Mouse (Mus musculus) lung, postnatal 0 days (tissue): Measurements from ENCODE around the gene Brd2. TPM values are rescaled to one million over a fixed set of nuclear protein-coding genes. Genes with fewer than 3 reads are reported as not detected.

Source experiments
- ATAC-seq: fragments of 200-750 bp; cut with Nextera tagmentation; 2 replicates; pipeline ENCODE4 v1.8.0; 2017; ENCODE audit warnings: moderate library complexity
- DNase-seq: peaks from one replicate; pipeline ENCODE4 v3.0.0-alpha.2; 2016; ENCODE audit warnings: low spot score
- H3K27ac ChIP-seq: fragments of 300-500 bp; sonication (generic); 2 replicates; pipeline ENCODE4 v1.5.1; 2014; ENCODE audit warnings: antibody characterized with exemption, mild to moderate bottlenecking, low read length, mixed read lengths
- H3K27me3 ChIP-seq: fragments of 300-500 bp; sonication (generic); replicated peaks from 2 replicates; pipeline ENCODE4 v1.6.1; 2014; ENCODE audit warnings: low read length, mixed read lengths; ENCODE audit not compliant: insufficient read depth
- H3K36me3 ChIP-seq: fragments of 300-500 bp; sonication (generic); 2 replicates; pipeline ENCODE4 v1.6.1; 2014; ENCODE audit warnings: low read length, mixed read lengths; ENCODE audit not compliant: insufficient read depth
- H3K4me1 ChIP-seq: fragments of 300-500 bp; sonication (generic); 2 replicates; pipeline ENCODE4 v1.6.1; 2014; ENCODE audit warnings: antibody characterized with exemption, low read depth, low read length, mixed read lengths; ENCODE audit not compliant: insufficient read depth
- H3K4me2 ChIP-seq: fragments of 300-500 bp; sonication (generic); replicated peaks from 2 replicates; pipeline ENCODE4 v1.6.1; 2014; ENCODE audit warnings: low read depth, mild to moderate bottlenecking, low read length, moderate library complexity, mixed read lengths
- H3K4me3 ChIP-seq: fragments of 300-500 bp; sonication (generic); 2 replicates; pipeline ENCODE4 v1.5.1; 2014; ENCODE audit warnings: low read depth, low read length
- H3K9ac ChIP-seq: fragments of 300-500 bp; sonication (generic); replicated peaks from 2 replicates; pipeline ENCODE4 v1.6.1; 2014; ENCODE audit warnings: low read depth, mild to moderate bottlenecking
- H3K9me3 ChIP-seq: fragments of 300-500 bp; sonication (generic); 2 replicates; pipeline ENCODE4 v1.6.1; 2016; ENCODE audit warnings: low read length, mixed read lengths
- CTCF ChIP-seq: IDR thresholded peaks from 2 replicates; pipeline ENCODE4 v1.5.1; 2016; ENCODE audit warnings: antibody characterized with exemption, mild to moderate bottlenecking
- EP300 ChIP-seq: IDR thresholded peaks from 2 replicates; pipeline ENCODE4 v1.6.1; 2016; ENCODE audit warnings: antibody characterized with exemption, mild to moderate bottlenecking, control low read depth
- WGBS: fragments of 180-500 bp; shearing (Covaris S2); extraction: QIAGEN DNeasy Blood & Tissue Kit; methylation state at CpG from one replicate; pipeline ENCODE4 v1.1.7; 2014; 5-methylcytosine and 5-hydroxymethylcytosine counted together
- polyA plus RNA-seq: library from polyadenylated mRNA; unstranded; fragments of >200 nt; fragmentation: Nextera tagmentation; extraction: Ambion mirVana; gene quantifications from 2 replicates; pipeline ENCODE4 v1.2.1, GENCODE M21; 2015

Brd2 gene
- polyA plus RNA-seq, 1 experiment from 2014 or later: 80.2 TPM

DNA sequence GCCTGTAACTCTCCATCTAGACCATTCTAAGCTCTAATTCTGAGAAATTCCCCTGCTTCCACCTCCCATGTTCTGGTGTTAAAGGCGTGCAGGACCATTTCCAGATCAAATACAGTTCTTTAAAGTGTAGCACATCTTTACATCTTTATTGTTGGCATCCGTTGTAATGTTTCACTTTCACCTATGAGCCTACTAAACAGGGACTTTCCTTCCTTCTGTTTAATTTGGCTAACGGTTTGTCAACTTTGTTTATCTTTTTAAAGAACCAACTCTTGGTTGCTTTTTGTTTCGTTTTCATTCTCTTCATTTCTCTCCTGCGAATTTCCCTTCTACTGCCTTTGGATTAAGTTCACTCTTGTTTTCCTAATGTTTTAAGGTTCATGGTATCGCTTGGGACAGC, 19.6 kb downstream of the Brd2 start:
- ATAC-seq: no peak
- H3K4me3 ChIP-seq: no peak overlapping the region
- H3K36me3 ChIP-seq: no peaks in the 10 kb centered on the region
- H3K4me2 ChIP-seq: no peak overlapping the region
- TF ChIP-seq CTCF (no peak), EP300 (no peak)
- DNase-seq: peak; percentile 36
- no peaks in the 10 kb centered on the region for H3K27me3 ChIP-seq
- WGBS: 52% methylated on average over 6 of the region's 6 CpGs
- H3K9ac ChIP-seq: no peak overlapping the region
- no peak overlapping the region for H3K27ac ChIP-seq
- H3K4me1 ChIP-seq: no peaks in the 10 kb centered on the region
- no peaks in the 10 kb centered on the region for H3K9me3 ChIP-seq

DNA sequence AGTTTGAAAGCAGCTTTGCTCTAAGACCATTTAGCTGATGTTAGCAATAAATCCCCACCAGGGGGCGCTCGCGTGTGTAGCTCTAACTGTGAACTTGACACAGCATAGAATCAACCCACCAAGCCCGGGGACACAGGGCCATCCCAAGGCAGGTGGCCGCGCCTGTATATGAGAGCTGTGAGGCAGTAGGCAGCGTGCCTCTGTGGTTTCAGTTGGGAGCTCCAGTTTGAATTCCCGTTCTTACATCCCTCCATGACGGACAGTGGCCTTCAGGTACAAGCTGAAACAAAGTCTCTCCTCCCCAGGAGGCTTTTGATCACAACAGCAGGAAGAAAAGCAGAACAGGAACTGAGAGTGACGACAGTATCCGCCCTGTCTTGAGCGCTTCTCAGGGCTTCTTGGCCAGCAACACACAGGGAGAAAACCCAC, 20.8 kb downstream of the Brd2 start:
- Histone ChIP-seq H3K36me3 (no peaks in the 10 kb centered on the region), H3K27me3 (no peaks in the 10 kb centered on the region), H3K9me3 (no peaks in the 10 kb centered on the region), H3K9ac (no peak overlapping the region), H3K4me1 (no peaks in the 10 kb centered on the region), H3K27ac (no peak overlapping the region), H3K4me2 (peak overlapping the region; percentile 38), H3K4me3 (peak overlapping the region; percentile 15)
- DNase-seq: peak; percentile 92
- 4% methylated on average over 12 of the region's 12 CpGs for WGBS
- TF ChIP-seq CTCF (peak; percentile 89), EP300 (no peak)
- ATAC-seq: peak; percentile 84

- H3K27ac ChIP-seq: no peak overlapping the region
- H3K4me2 ChIP-seq: no peak overlapping the region
- no peak overlapping the region for H3K9ac ChIP-seq
- H3K9me3 ChIP-seq: no peaks in the 10 kb centered on the region
- TF ChIP-seq CTCF (no peak), EP300 (no peak)
- no peaks in the 10 kb centered on the region for H3K4me1 ChIP-seq
- no peaks in the 10 kb centered on the region for H3K36me3 ChIP-seq
- DNase-seq: no peak
- H3K27me3 ChIP-seq: no peaks in the 10 kb centered on the region
- ATAC-seq: no peak
- no peak overlapping the region for H3K4me3 ChIP-seq
- 24% methylated on average over 5 of the region's 5 CpGs for WGBS
Observed at GRCm38 (mm10) chr17:34101185-34101584, 21.2 kb downstream of the Brd2 start.

GRCm38 (mm10) chr17:34099531-34099930, 22.9 kb downstream of the Brd2 start:
- Histone ChIP-seq H3K4me3 (no peak overlapping the region), H3K27me3 (no peaks in the 10 kb centered on the region), H3K36me3 (no peaks in the 10 kb centered on the region), H3K4me2 (no peak overlapping the region), H3K9me3 (no peaks in the 10 kb centered on the region), H3K4me1 (no peaks in the 10 kb centered on the region), H3K9ac (no peak overlapping the region), H3K27ac (no peak overlapping the region)
- DNase-seq: no peak
- no peak for TF ChIP-seq EP300
- TF ChIP-seq CTCF: no peak
- ATAC-seq: no peak
- 33% methylated on average over 5 of the region's 5 CpGs for WGBS

- no peaks in the 10 kb centered on the region for H3K4me1 ChIP-seq
- H3K9me3 ChIP-seq: no peaks in the 10 kb centered on the region
- TF ChIP-seq EP300: no peak
- no peak for TF ChIP-seq CTCF
- DNase-seq (peak; percentile 56), ATAC-seq (peak; percentile 82)
- no peak overlapping the region for H3K4me2 ChIP-seq
- no peaks in the 10 kb centered on the region for H3K27me3 ChIP-seq
- 28% methylated on average over 10 of the region's 10 CpGs for WGBS
- no peaks in the 10 kb centered on the region for H3K36me3 ChIP-seq
- no peak overlapping the region for H3K4me3 ChIP-seq
- no peak overlapping the region for H3K27ac ChIP-seq
- H3K9ac ChIP-seq: no peak overlapping the region
Observed at GRCm38 (mm10) chr17:34098709-34099479, 23.5 kb downstream of the Brd2 start.

- TF ChIP-seq CTCF (no peak), EP300 (no peak)
- no peak overlapping the region for H3K27ac ChIP-seq
- no peaks in the 10 kb centered on the region for H3K9me3 ChIP-seq
- H3K4me3 ChIP-seq: no peak overlapping the region
- no peak overlapping the region for H3K4me2 ChIP-seq
- no peak overlapping the region for H3K9ac ChIP-seq
- no peak for DNase-seq
- H3K27me3 ChIP-seq: no peaks in the 10 kb centered on the region
- H3K4me1 ChIP-seq: no peaks in the 10 kb centered on the region
- WGBS: 56% methylated on average over 5 of the region's 5 CpGs
- H3K36me3 ChIP-seq: no peaks in the 10 kb centered on the region
- ATAC-seq: no peak
Observed at GRCm38 (mm10) chr17:34097272-34097671, 25.2 kb downstream of the Brd2 start.
